Mouse (Mus musculus): ENCODE data around the gene Adm2.

DNA sequence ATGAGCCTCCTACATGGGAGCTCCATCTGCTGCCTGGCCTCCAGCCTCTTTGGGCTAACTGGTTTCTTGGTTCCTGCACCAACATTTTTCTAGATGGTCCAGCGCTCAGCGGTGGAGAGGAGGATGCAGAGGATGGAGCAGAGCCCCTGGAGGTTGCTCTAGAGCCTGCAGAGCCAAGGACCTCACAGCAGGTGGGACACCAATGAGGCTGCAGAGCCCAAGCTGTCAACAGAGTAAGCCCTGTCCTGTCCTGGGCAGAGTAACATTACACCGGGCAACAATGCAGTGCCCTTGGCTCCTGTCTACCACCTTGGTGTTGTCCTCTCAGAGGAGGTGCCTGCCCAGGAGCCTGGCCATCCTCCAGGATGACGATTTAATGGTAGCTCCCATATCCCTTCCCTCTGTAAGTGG, 42.6 kb downstream of the Adm2 start:
- TF ChIP-seq POLR2A (IDR thresholded peaks at IDR 0.05; ENCODE audit: control insufficient read depth, extremely low read depth, insufficient read depth, low read length, poor library complexity) (no peak), CTCF (IDR thresholded peaks at IDR 0.05; ENCODE audit: borderline replicate concordance, control insufficient read depth, extremely low read depth, insufficient read depth, low read length, poor library complexity) (no peak)
